Mouse (Mus musculus) thymus, adult 18-20 months (tissue): Measurements from ENCODE around the gene Fam133b.
"Not testable (repeated sequence)": the region's sequence is repeated elsewhere in the genome, so short reads cannot be mapped to it uniquely, and the experiment has no call there.

Experiments used
- DNase-seq, 2 experiments: peaks; one replicate each; pipeline ENCODE4 v3.0.0; 2022; ENCODE audit warnings: mixed read lengths in 2 of 2

Fam133b gene

GRCm38 (mm10) chr5:3520493-3521359 is 22.9 kb upstream of the Fam133b start:
- no peak for DNase-seq

GRCm38 (mm10) chr5:3521741-3522140 is 21.9 kb upstream of the Fam133b start:
- DNase-seq: no peak

- DNase-seq: no peak
Measured at GRCm38 (mm10) chr5:3522826-3523225, 20.8 kb upstream of the Fam133b start.

GRCm38 (mm10) chr5:3527041-3527691 is 16.5 kb upstream of the Fam133b start:
- no peak for DNase-seq

GRCm38 (mm10) chr5:3529585-3530189 is 13.9 kb upstream of the Fam133b start:
- no peak for DNase-seq

- DNase-seq: not testable (repeated sequence)
Measured at GRCm38 (mm10) chr5:3532048-3532447, 11.6 kb upstream of the Fam133b start.

GRCm38 (mm10) chr5:3536592-3537212 is 6.9 kb upstream of the Fam133b start:
- DNase-seq: no peak

- no peak for DNase-seq
Measured at GRCm38 (mm10) chr5:3538505-3539472, 4.8 kb upstream of the Fam133b start.

GRCm38 (mm10) chr5:3541871-3542270 is 1.8 kb upstream of the Fam133b start:
- DNase-seq: no peak

- no peak for DNase-seq
Measured at GRCm38 (mm10) chr5:3544480-3544769, 792 bp downstream of the Fam133b start.

- DNase-seq: no peak
Measured at GRCm38 (mm10) chr5:3546226-3546625, 2.6 kb downstream of the Fam133b start.

GRCm38 (mm10) chr5:3551481-3551880 is 7.8 kb downstream of the Fam133b start:
- no peak for DNase-seq

- no peak for DNase-seq
Measured at GRCm38 (mm10) chr5:3554198-3554597, 10.6 kb downstream of the Fam133b start.

- no peak for DNase-seq
Measured at GRCm38 (mm10) chr5:3571266-3571665, 27.6 kb downstream of the Fam133b start, which contains the start of gene 1700109H08Rik. Gene 1700109H08Rik, plus strand, starts transcription at chr5:3571566.

GRCm38 (mm10) chr5:3574825-3575224 is 31.2 kb downstream of the Fam133b start:
- DNase-seq: no peak

- DNase-seq: no peak
Measured at GRCm38 (mm10) chr5:3577939-3578338, 34.3 kb downstream of the Fam133b start.

- no peak for DNase-seq
Measured at GRCm38 (mm10) chr5:3579066-3579465, 35.4 kb downstream of the Fam133b start.

GRCm38 (mm10) chr5:3595693-3596398 is 52.2 kb downstream of the Fam133b start, which contains the start of gene Pex1:
Gene Pex1, plus strand, starts transcription at chr5:3596066.
- peak; percentile 90 to 93 for DNase-seq

GRCm38 (mm10) chr5:3596399-3596766 is 52.8 kb downstream of the Fam133b start, which contains the start of gene Rbm48:
Gene Rbm48, minus strand, starts transcription at chr5:3596585.
- DNase-seq: peak; percentile 69 to 76

- no peak for DNase-seq
Measured at GRCm38 (mm10) chr5:3597171-3597570, 53.5 kb downstream of the Fam133b start.

- no peak for DNase-seq
Measured at GRCm38 (mm10) chr5:3598766-3599165, 55.1 kb downstream of the Fam133b start.
